Mouse (Mus musculus) testis, adult 2 months (tissue): Measurements from ENCODE around the gene Hist1h2be. TPM values are rescaled to one million over a fixed set of nuclear protein-coding genes. Genes with fewer than 3 reads are reported as not detected.
"Not testable (repeated sequence)": the region's sequence is repeated elsewhere in the genome, so short reads cannot be mapped to it uniquely, and the experiment has no call there.

ENCODE experiments used
- H3K27ac ChIP-seq: fragments of 200-500 bp; 2 replicates; pipeline ENCODE4 v1.5.1; 2012; ENCODE audit warnings: low read depth, low read length; ENCODE audit not compliant: control insufficient read depth, insufficient read depth
- H3K27me3 ChIP-seq: fragments of 200-500 bp; 2 replicates; pipeline ENCODE4 v1.6.1; 2012; ENCODE audit warnings: mild to moderate bottlenecking, low read length, moderate library complexity; ENCODE audit not compliant: control insufficient read depth, insufficient read depth
- H3K36me3 ChIP-seq: fragments of 200-500 bp; 2 replicates; pipeline ENCODE4 v1.6.1; 2012; ENCODE audit warnings: mild to moderate bottlenecking, low read length; ENCODE audit not compliant: control insufficient read depth, insufficient read depth
- H3K4me1 ChIP-seq: fragments of 200-500 bp; 2 replicates; pipeline ENCODE4 v1.6.1; 2012; ENCODE audit warnings: low read length; ENCODE audit not compliant: control insufficient read depth, insufficient read depth
- H3K4me3 ChIP-seq: fragments of 200-500 bp; 2 replicates; pipeline ENCODE4 v1.5.1; 2012; ENCODE audit warnings: low read depth, mild to moderate bottlenecking, low read length, moderate library complexity, mixed read lengths; ENCODE audit not compliant: control insufficient read depth
- CTCF ChIP-seq: fragments of 200-500 bp; IDR thresholded peaks from 2 replicates; pipeline ENCODE4 v1.5.1; 2012; ENCODE audit warnings: low read depth, mild to moderate bottlenecking, inconsistent platforms, low read length, moderate library complexity; ENCODE audit not compliant: control insufficient read depth, insufficient read depth, insufficient replicate concordance
- POLR2A ChIP-seq: fragments of 200-500 bp; IDR thresholded peaks from 2 replicates; pipeline ENCODE4 v1.6.1; 2012; ENCODE audit warnings: low read depth, mild to moderate bottlenecking, inconsistent platforms, low read length, moderate library complexity; ENCODE audit not compliant: control insufficient read depth
- polyA plus RNA-seq: library from polyadenylated mRNA; depleted of rRNA; stranded (reverse); fragments of >200 nt; gene quantifications from 2 replicates; pipeline ENCODE4 v1.2.3, GENCODE M21; 2012; rRNA removed

Hist1h2be gene
- polyA plus RNA-seq = 0.42 and 0.58 TPM in 2 replicates

DNA sequence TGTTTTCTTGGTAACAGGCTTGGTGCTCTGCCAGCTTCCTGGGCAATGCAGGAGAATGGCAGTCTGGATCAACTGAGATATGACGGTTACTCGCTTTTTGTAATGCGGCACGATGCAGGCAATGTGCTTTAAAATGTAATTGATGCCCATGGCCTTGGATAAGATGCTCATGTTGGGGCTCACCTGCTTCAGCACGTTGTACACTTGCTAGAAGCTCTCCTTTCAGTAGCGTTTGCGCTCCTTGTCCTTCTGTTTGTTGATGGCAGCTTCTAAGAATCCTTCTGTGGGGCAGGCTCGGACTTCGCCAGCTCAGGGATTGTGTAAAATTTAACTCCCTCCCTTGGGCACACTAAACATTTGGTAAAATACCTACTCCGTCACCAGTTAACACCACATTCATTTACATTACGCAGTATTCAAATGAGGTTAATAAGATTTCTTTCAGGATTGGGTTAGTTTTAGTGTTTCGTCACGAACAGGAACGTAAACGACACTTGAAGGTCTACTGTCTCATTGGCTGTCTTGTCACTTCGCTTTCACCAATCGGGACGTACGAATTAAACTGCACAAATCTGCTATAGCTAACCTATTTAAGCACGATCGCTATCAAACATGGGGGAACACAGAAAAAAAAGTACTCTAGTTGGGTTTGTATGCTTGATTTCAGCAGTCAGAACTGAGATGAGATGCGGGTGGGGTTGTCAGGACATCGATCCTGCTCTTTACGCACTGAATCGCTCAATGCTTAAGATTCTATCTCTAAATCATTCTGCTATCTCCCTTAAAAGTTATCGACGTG lies at the start of gene Hist1h2be:
Hist1h2be (minus strand) TSS at position 392 of the 799 bp plus-strand sequence.
- H3K27ac ChIP-seq = peak within 1 kb of the TSS; percentile 82
- peaks cover 3% of the 10 kb centered on the region; the same call in 1 of the 2 replicates for H3K4me1 ChIP-seq
- TF ChIP-seq CTCF (no peak), POLR2A (no peak)
- H3K4me3 ChIP-seq = peak within 1 kb of the TSS; percentile 74
- no peaks in the 10 kb centered on the region for H3K36me3 ChIP-seq
- H3K27me3 ChIP-seq = no peaks in the 10 kb centered on the region

DNA sequence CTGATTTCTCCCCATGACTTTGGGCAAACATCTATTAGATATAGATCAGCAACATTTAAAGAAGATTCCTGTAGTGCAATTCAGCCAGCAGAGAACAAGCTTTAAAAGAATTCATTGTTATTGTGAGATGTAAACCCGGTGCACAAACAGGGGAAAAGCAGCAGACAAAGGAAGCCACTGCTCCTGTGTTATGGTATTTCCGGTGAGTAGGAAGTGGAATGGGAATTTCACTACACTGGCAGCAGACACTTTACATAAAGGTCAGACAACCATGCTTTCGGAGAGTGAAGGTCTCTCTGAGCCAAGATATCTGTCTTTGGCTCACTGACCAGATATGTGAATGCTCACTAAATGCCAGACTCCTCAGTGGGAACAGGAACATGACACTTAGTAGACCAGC lies 41.6 kb upstream of the Hist1h2be start:
- Histone ChIP-seq H3K27me3 (no peaks in the 10 kb centered on the region), H3K36me3 (no peaks in the 10 kb centered on the region), H3K4me1 (no peaks in the 10 kb centered on the region), H3K27ac (no peak overlapping the region), H3K4me3 (no peak overlapping the region)
- TF ChIP-seq CTCF = no peak
- TF ChIP-seq POLR2A = no peak

DNA sequence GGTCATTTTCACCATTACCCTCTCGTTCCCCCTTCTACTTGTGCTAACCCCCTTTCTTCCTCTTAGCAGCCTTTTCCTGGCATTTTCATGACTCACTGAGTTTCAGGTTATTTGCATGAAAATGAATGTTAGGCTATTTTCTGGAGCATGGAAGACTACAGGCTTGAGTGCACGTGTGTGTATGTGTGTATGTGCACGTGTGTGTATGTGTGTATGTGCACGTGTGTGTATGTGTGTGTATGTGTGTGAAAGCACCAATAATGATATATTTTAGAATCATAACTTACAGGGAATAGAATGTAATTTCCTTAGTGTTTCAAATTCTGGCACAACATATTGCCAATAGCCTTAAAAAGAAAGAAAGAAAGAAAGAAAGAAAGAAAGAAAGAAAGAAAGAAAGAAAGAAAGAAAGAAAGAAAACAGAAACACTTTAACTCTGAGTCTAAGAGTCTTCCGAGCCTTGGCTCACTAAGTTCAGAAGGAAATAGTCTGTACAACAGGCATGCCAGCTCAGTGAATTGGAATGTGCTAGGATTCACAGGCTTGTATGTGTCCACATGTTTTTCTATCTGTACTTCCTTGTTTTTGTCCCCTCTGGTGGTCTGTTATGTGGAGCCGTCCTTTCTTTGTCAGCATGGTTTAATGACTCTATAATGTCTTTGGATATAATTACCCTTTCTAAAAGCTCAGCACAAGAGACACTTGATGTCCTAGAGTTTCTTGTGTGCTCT lies 38.9 kb upstream of the Hist1h2be start:
- no peaks in the 10 kb centered on the region for H3K4me1 ChIP-seq
- H3K27me3 ChIP-seq = no peaks in the 10 kb centered on the region
- H3K27ac ChIP-seq = no peak overlapping the region
- H3K4me3 ChIP-seq = no peak overlapping the region
- no peak for TF ChIP-seq CTCF
- TF ChIP-seq POLR2A = no peak
- H3K36me3 ChIP-seq = no peaks in the 10 kb centered on the region

DNA sequence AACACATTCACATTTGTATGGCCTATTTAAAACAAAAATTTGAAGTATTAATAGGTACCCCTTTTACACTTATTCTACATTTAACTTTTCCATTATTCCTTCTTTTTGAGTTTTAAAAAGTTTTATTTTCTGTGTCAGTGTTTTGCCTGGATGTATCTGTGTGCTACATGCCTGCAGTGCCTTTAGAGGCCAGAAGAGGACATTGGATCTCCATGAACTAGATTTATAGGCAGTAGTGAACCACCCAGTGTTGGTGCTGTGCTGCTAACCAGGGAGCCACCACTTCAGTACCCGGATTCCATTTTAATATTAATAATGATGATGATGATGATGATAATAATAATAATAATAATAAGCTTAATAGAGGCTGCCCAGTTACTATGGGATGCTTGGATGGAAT lies 9.7 kb upstream of the Hist1h2be start:
- Histone ChIP-seq H3K4me3 (no peak overlapping the region), H3K36me3 (no peaks in the 10 kb centered on the region), H3K27me3 (no peaks in the 10 kb centered on the region), H3K27ac (no peak overlapping the region), H3K4me1 (no peaks in the 10 kb centered on the region)
- TF ChIP-seq POLR2A = no peak
- no peak for TF ChIP-seq CTCF

DNA sequence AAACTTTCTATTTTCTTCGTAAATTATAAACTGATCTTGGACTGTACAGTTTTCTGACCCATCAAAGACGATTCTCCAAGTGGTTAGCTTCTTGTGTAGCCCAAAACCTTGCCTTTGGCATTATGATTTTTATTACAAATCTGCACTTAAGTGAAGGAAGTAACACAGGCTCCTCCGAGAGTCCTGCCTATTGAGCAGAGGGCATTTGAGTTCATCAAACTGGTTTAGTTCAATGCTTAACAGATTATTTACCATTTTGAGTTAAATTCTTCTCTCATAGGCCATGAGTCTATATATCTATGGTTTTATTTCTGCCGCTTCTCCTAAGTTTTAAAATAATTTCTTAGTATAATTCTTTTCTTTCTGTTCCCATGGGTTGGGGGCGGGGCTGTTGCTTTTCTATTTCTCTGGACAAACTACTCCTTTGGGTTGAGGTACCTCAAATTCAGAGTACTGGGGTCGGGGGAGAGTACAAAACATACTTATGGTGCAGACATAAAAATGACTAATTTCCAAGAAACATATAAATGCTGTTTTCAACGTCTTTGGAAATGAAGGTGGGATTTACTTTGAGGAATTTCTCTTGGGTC lies 2.0 kb upstream of the Hist1h2be start:
- Histone ChIP-seq H3K4me3 (no peak overlapping the region), H3K27ac (peak overlapping the region; percentile 54; the same call in 1 of the 2 replicates), H3K36me3 (no peaks in the 10 kb centered on the region), H3K27me3 (no peaks in the 10 kb centered on the region), H3K4me1 (peaks cover 3% of the 10 kb centered on the region; the same call in 1 of the 2 replicates)
- TF ChIP-seq CTCF (no peak), POLR2A (no peak)

DNA sequence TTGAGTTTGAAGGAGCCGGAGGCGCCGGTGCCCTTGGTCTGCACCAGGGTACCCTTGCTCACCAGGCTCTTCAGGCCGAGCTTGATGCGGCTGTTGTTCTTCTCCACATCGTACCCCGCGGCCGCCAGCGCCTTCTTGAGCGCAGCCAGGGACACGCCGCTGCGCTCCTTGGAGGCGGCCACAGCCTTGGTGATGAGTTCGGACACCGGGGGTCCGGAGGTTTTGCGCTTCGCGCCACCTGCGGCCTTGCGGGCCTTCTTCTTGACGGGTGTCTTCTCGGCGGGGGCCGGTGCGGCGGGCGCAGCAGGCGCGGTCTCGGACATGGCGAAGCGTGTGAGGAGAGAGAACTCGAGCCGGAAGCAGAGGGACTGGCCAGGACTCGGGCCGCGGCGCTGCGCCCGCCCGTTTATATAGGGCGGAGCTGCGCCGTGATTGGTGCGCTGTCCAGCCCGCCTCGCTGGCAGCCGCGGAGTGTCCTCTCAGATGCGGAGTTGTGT lies 1.3 kb upstream of the Hist1h2be start, which contains the start of gene Hist1h1e:
Hist1h1e (minus strand) TSS at position 384 of the 497 bp plus-strand sequence.
- Histone ChIP-seq H3K4me3 (peak within 1 kb of the TSS; percentile 74), H3K27ac (peak within 1 kb of the TSS; percentile 68)
- not testable (repeated sequence) for H3K36me3 ChIP-seq, H3K4me1 ChIP-seq, H3K27me3 ChIP-seq
- peak; percentile 87 for TF ChIP-seq POLR2A
